Mouse (Mus musculus): ENCODE results near the gene Cavin4.

Gene Cavin4

GRCm38 (mm10) chr4:48663271-48663670 is at the start of gene Cavin4:
TSS of gene Cavin4 (plus strand) at chr4:48663514.
- no peak for DNase-seq

GRCm38 (mm10) chr4:48615483-48615882 is 47.8 kb upstream of the Cavin4 start:
- no peak for DNase-seq

GRCm38 (mm10) chr4:48617201-48617600 is 46.1 kb upstream of the Cavin4 start:
- no peak for DNase-seq

GRCm38 (mm10) chr4:48620121-48620520 is 43.2 kb upstream of the Cavin4 start:
- no peak for DNase-seq

- DNase-seq, result no peak
Observed at GRCm38 (mm10) chr4:48622246-48622645, 41.1 kb upstream of the Cavin4 start.

GRCm38 (mm10) chr4:48622946-48623345 is 40.4 kb upstream of the Cavin4 start:
- no peak for DNase-seq

GRCm38 (mm10) chr4:48624961-48625360 is 38.4 kb upstream of the Cavin4 start:
- DNase-seq, result no peak

GRCm38 (mm10) chr4:48625836-48626235 is 37.5 kb upstream of the Cavin4 start:
- DNase-seq, result no peak

GRCm38 (mm10) chr4:48629445-48629844 is 33.9 kb upstream of the Cavin4 start:
- no peak for DNase-seq

GRCm38 (mm10) chr4:48633529-48633928 is 29.8 kb upstream of the Cavin4 start:
- DNase-seq, result no peak

- peak; percentile 3 for DNase-seq
Observed at GRCm38 (mm10) chr4:48634058-48634457, 29.3 kb upstream of the Cavin4 start.

GRCm38 (mm10) chr4:48636831-48637230 is 26.5 kb upstream of the Cavin4 start:
- no peak for DNase-seq

- DNase-seq, result no peak
Observed at GRCm38 (mm10) chr4:48638132-48638531, 25.2 kb upstream of the Cavin4 start.

- no peak for DNase-seq
Observed at GRCm38 (mm10) chr4:48639503-48639902, 23.8 kb upstream of the Cavin4 start.

- no peak for DNase-seq
Observed at GRCm38 (mm10) chr4:48643801-48644200, 19.5 kb upstream of the Cavin4 start.

- DNase-seq, result no peak
Observed at GRCm38 (mm10) chr4:48646143-48646542, 17.2 kb upstream of the Cavin4 start.

- no peak for DNase-seq
Observed at GRCm38 (mm10) chr4:48650617-48651360, 12.5 kb upstream of the Cavin4 start.

- no peak for DNase-seq
Observed at GRCm38 (mm10) chr4:48654118-48654517, 9.2 kb upstream of the Cavin4 start.

- DNase-seq, result no peak
Observed at GRCm38 (mm10) chr4:48656530-48656929, 6.8 kb upstream of the Cavin4 start.

GRCm38 (mm10) chr4:48660144-48660543 is 3.2 kb upstream of the Cavin4 start:
- no peak for DNase-seq

GRCm38 (mm10) chr4:48660619-48661575 is 2.4 kb upstream of the Cavin4 start:
- no peak for DNase-seq

- DNase-seq, result no peak
Observed at GRCm38 (mm10) chr4:48664021-48664420, 707 bp downstream of the Cavin4 start.

- no peak for DNase-seq
Observed at GRCm38 (mm10) chr4:48667279-48667678, 4.0 kb downstream of the Cavin4 start.

GRCm38 (mm10) chr4:48672915-48673314 is 9.6 kb downstream of the Cavin4 start:
- DNase-seq, result no peak
